Mouse (Mus musculus) thymus, adult 2 months (tissue): ENCODE measurements around the gene Smim20.

Source experiments
- CTCF ChIP-seq: fragments of 200-500 bp; IDR thresholded peaks from 2 replicates; pipeline ENCODE4 v1.5.1; 2012; ENCODE audit warnings: mild to moderate bottlenecking, control low read depth, low read length, moderate library complexity, borderline replicate concordance; ENCODE audit not compliant: control insufficient read depth, poor library complexity, insufficient read depth; ENCODE audit errors: extremely low read depth
- POLR2A ChIP-seq: fragments of 200-500 bp; IDR thresholded peaks from 2 replicates; pipeline ENCODE4 v1.6.1; 2012; ENCODE audit warnings: mild to moderate bottlenecking, low read length, control low read depth, moderate library complexity; ENCODE audit not compliant: control insufficient read depth, poor library complexity, insufficient read depth; ENCODE audit errors: extremely low read depth

DNA sequence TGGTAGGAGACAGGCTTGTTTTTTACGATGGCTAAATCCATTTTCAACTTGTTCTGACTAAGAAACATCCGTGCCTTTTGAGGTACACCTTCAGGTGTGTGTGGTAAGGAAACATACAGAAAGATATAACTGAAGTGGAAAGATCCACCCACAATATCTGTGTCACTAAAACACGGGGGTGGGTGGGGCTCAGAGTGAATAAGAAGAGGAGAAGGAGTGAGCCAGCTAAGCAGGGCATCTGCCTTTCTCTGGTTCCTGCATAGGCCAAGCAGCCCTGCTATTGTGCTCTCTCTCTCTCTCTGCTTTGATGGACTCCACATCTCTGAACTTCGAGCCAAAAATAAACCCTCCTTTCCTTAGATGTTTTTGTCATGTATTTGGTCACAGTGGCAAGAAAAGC is 38.1 kb downstream of the Smim20 start:
- no peak for TF ChIP-seq POLR2A
- no peak for TF ChIP-seq CTCF
